Mouse (Mus musculus): ENCODE measurements around the gene Ccno.

Ccno gene

GRCm38 (mm10) chr13:112987532-112987943 is at the start of gene Ccno:
TSS of gene Ccno (plus strand) at chr13:112987802.
- DNase-seq (ENCODE audit: low spot score in 2 of 2): peak; percentile 79 to 87

GRCm38 (mm10) chr13:112938130-112938529 is 49.5 kb upstream of the Ccno start:
- DNase-seq (ENCODE audit: low spot score in 2 of 2): no peak

GRCm38 (mm10) chr13:112941879-112942330 is 45.7 kb upstream of the Ccno start:
- peak in 1 of 2 experiments; percentile 11 for DNase-seq (ENCODE audit: low spot score in 2 of 2)

GRCm38 (mm10) chr13:112945312-112945711 is 42.3 kb upstream of the Ccno start:
- no peak for DNase-seq (ENCODE audit: low spot score in 2 of 2)

GRCm38 (mm10) chr13:112945900-112946299 is 41.7 kb upstream of the Ccno start:
- no peak for DNase-seq (ENCODE audit: low spot score in 2 of 2)

- no peak for DNase-seq (ENCODE audit: low spot score in 2 of 2)
Observed at GRCm38 (mm10) chr13:112954067-112954466, 33.5 kb upstream of the Ccno start.

- no peak for DNase-seq (ENCODE audit: low spot score in 2 of 2)
Observed at GRCm38 (mm10) chr13:112963081-112963480, 24.5 kb upstream of the Ccno start.

GRCm38 (mm10) chr13:112964421-112964820 is 23.2 kb upstream of the Ccno start:
- DNase-seq (ENCODE audit: low spot score in 2 of 2): no peak

GRCm38 (mm10) chr13:112967267-112967666 is 20.3 kb upstream of the Ccno start:
- DNase-seq (ENCODE audit: low spot score in 2 of 2): no peak

GRCm38 (mm10) chr13:112976720-112977119 is 10.9 kb upstream of the Ccno start:
- no peak for DNase-seq (ENCODE audit: low spot score in 2 of 2)

- no peak for DNase-seq (ENCODE audit: low spot score in 2 of 2)
Observed at GRCm38 (mm10) chr13:112985605-112986450, 1.8 kb upstream of the Ccno start.

- DNase-seq (ENCODE audit: low spot score in 2 of 2): no peak
Observed at GRCm38 (mm10) chr13:112986451-112986950, 1.1 kb upstream of the Ccno start.

- DNase-seq (ENCODE audit: low spot score in 2 of 2): no peak
Observed at GRCm38 (mm10) chr13:112987991-112988390, 389 bp downstream of the Ccno start.

GRCm38 (mm10) chr13:112988866-112989265 is 1.3 kb downstream of the Ccno start:
- DNase-seq (ENCODE audit: low spot score in 2 of 2): no peak

GRCm38 (mm10) chr13:112989541-112989940 is 1.9 kb downstream of the Ccno start:
- DNase-seq (ENCODE audit: low spot score in 2 of 2): no peak

- DNase-seq (ENCODE audit: low spot score in 2 of 2): no peak
Observed at GRCm38 (mm10) chr13:112990346-112990745, 2.7 kb downstream of the Ccno start.

- no peak for DNase-seq (ENCODE audit: low spot score in 2 of 2)
Observed at GRCm38 (mm10) chr13:112993531-112994152, 6.0 kb downstream of the Ccno start, which contains the start of gene Mcidas. TSS of gene Mcidas (plus strand) at chr13:112993845.

GRCm38 (mm10) chr13:112994191-112994590 is 6.6 kb downstream of the Ccno start:
- DNase-seq (ENCODE audit: low spot score in 2 of 2): no peak

- no peak for DNase-seq (ENCODE audit: low spot score in 2 of 2)
Observed at GRCm38 (mm10) chr13:112996407-112996806, 8.8 kb downstream of the Ccno start.

GRCm38 (mm10) chr13:112997369-112997768 is 9.8 kb downstream of the Ccno start:
- no peak for DNase-seq (ENCODE audit: low spot score in 2 of 2)

- peak; percentile 20 to 33 for DNase-seq (ENCODE audit: low spot score in 2 of 2)
Observed at GRCm38 (mm10) chr13:112998427-112999201, 11.0 kb downstream of the Ccno start.

- no peak for DNase-seq (ENCODE audit: low spot score in 2 of 2)
Observed at GRCm38 (mm10) chr13:113000090-113000489, 12.5 kb downstream of the Ccno start.

All from frontal cortex, postnatal 25 days (tissue).